Mouse (Mus musculus) embryonic facial prominence, embryonic 14.5 days (tissue): Measurements from ENCODE around the gene 1700102P08Rik. TPM values are rescaled to one million over a fixed set of nuclear protein-coding genes. Genes with fewer than 3 reads are reported as not detected.

Source experiments
- ATAC-seq: fragments of 200-750 bp; cut with Nextera tagmentation; 2 replicates; pipeline ENCODE4 v1.8.0; 2017; ENCODE audit warnings: low read depth, moderate number of reproducible peaks, moderate TSS enrichment
- DNase-seq: peaks from one replicate; pipeline ENCODE4 v3.0.0-alpha.2; 2015; ENCODE audit warnings: low spot score
- H3K27ac ChIP-seq: fragments of 300-500 bp; sonication (generic); replicated peaks from 2 replicates; pipeline ENCODE4 v1.5.1; 2014; ENCODE audit warnings: low read depth, mild to moderate bottlenecking, low read length, moderate library complexity
- H3K27me3 ChIP-seq: fragments of 300-500 bp; sonication (generic); replicated peaks from 2 replicates; pipeline ENCODE4 v1.6.1; 2014; ENCODE audit warnings: low read length; ENCODE audit not compliant: control insufficient read depth, insufficient read depth
- H3K36me3 ChIP-seq: fragments of 300-500 bp; sonication (generic); 2 replicates; pipeline ENCODE4 v1.6.1; 2014; ENCODE audit warnings: low read length, mixed read lengths; ENCODE audit not compliant: control insufficient read depth, insufficient read depth
- H3K4me1 ChIP-seq: fragments of 300-500 bp; sonication (generic); 2 replicates; pipeline ENCODE4 v1.6.1; 2014; ENCODE audit warnings: antibody characterized with exemption, low read length; ENCODE audit not compliant: control insufficient read depth, insufficient read depth
- H3K4me2 ChIP-seq: fragments of 300-500 bp; sonication (generic); 2 replicates; pipeline ENCODE4 v1.6.1; 2014; ENCODE audit warnings: low read depth, mild to moderate bottlenecking, low read length, moderate library complexity, mixed read lengths
- H3K4me3 ChIP-seq: fragments of 300-500 bp; sonication (generic); 2 replicates; pipeline ENCODE4 v1.5.1; 2014; ENCODE audit warnings: low read depth, mild to moderate bottlenecking, low read length
- H3K9ac ChIP-seq: fragments of 300-500 bp; sonication (generic); 2 replicates; pipeline ENCODE4 v1.6.1; 2014; ENCODE audit warnings: low read depth, mild to moderate bottlenecking, low read length, moderate library complexity, mixed read lengths
- H3K9me3 ChIP-seq: fragments of 300-500 bp; sonication (generic); 2 replicates; pipeline ENCODE4 v1.6.1; 2016; ENCODE audit warnings: low read length; ENCODE audit not compliant: control insufficient read depth
- WGBS: fragments of 180-500 bp; shearing (Covaris S2); extraction: QIAGEN DNeasy Blood & Tissue Kit; methylation state at CpG from one replicate; pipeline ENCODE4 v1.1.7; 2014; 5-methylcytosine and 5-hydroxymethylcytosine counted together
- polyA plus RNA-seq: library from polyadenylated mRNA; unstranded; fragments of >200 nt; fragmentation: Nextera tagmentation; extraction: Ambion mirVana; gene quantifications from 2 replicates; pipeline ENCODE4 v1.2.1, GENCODE M21; 2014

1700102P08Rik gene
- polyA plus RNA-seq, 1 experiment from 2014 or later: 0.58 TPM

DNA sequence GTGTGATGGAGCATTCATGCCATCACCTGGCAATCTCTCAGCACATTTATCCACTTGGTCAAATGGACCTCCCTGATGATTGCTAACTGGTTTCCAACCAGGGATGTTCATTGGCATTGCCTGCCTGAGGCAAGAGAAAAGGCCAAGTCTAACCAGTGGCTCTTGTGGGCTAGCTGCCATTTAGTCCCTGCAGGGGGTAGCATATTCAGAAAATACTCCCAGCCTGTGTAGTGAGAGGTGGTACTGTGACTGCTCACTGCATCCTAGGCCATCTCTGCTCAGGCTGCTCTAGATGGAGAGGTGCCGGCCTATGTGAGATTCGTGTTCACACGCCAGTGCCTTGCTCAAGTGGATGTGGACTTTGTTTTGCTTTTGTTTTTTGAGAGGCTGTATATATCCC is 5.7 kb downstream of the 1700102P08Rik start:
- H3K36me3 ChIP-seq: peaks cover 9% of the 10 kb centered on the region
- no peaks in the 10 kb centered on the region for H3K27me3 ChIP-seq
- no peaks in the 10 kb centered on the region for H3K9me3 ChIP-seq
- 0 out of 2 replicates have a peak, but pooled peaks cover 4% of the 10 kb centered on the region for H3K4me1 ChIP-seq
- ATAC-seq: no peak
- H3K4me3 ChIP-seq: no peak overlapping the region
- H3K27ac ChIP-seq: no peak overlapping the region
- no peak overlapping the region for H3K9ac ChIP-seq
- no peak for DNase-seq
- no peak overlapping the region for H3K4me2 ChIP-seq
- WGBS: 92% methylated on average over 3 of the region's 3 CpGs

DNA sequence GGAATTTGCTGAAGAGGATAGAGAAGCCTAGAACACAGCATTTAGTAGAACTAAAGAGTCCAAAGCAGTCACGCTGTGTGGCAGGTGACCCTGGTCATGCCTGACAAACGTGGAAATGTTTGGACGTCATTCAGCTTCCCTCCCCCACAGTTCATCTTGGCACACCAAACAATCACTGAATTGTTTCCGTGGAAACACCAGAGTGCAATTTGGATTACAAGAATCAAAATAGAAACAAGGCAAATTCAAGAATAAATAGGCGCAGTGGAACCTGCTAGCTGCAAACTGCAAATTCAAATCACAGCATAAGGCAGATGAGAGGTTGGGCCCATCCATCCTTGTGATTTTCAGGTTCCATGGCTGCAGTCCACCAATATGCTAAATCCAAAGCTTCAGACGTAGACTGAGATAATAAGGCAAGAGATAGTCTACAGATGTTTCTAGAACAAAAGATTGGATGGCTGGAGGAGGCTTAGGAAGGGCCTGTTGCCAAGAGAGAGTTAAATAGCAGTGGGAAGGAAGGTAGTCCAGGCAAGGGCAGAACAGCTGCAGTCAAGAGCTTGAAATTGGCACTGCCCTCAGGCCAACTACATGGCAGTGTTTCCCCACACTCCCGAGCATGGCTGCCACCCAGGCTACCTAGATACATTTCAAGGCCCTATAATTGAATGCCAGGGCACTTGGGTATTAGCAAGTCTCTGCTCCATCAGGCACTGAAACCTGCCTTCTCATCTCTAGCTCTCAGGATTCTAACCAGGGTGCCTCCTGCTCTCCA is 8.8 kb downstream of the 1700102P08Rik start:
- Histone ChIP-seq H3K36me3 (no peaks in the 10 kb centered on the region), H3K4me3 (no peak overlapping the region), H3K9me3 (no peaks in the 10 kb centered on the region), H3K27me3 (no peaks in the 10 kb centered on the region), H3K4me1 (0 out of 2 replicates have a peak, but pooled peaks cover 4% of the 10 kb centered on the region), H3K9ac (no peak overlapping the region), H3K4me2 (no peak overlapping the region), H3K27ac (no peak overlapping the region)
- ATAC-seq (no peak), DNase-seq (no peak)
- WGBS: 55% methylated on average over 7 of the region's 7 CpGs

DNA sequence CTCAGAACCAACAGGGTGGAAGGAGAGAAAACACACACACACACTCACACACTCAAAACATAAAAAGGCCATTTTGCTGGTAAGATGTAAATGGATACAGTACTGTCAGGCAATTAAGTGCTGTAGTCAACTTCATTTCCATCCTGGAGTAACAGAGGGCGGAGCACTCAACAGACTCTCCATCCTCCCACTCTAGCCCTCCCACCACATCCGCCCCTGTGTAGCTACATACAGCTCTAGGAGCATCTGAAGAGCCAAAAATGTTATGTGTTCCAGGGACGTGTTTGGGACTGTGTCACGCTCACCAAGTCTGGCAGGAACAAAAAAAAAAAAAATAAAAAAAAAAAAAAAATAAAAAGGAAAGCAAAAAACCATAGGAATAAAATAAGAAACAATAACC is 10.5 kb downstream of the 1700102P08Rik start:
- Histone ChIP-seq H3K9me3 (no peaks in the 10 kb centered on the region), H3K4me3 (no peak overlapping the region), H3K4me1 (0 out of 2 replicates have a peak, but pooled peaks cover 4% of the 10 kb centered on the region), H3K36me3 (no peaks in the 10 kb centered on the region), H3K4me2 (no peak overlapping the region), H3K27me3 (no peaks in the 10 kb centered on the region), H3K9ac (no peak overlapping the region), H3K27ac (no peak overlapping the region)
- ATAC-seq: no peak
- DNase-seq: no peak
- WGBS: 81% methylated on average over 4 of the region's 4 CpGs

DNA sequence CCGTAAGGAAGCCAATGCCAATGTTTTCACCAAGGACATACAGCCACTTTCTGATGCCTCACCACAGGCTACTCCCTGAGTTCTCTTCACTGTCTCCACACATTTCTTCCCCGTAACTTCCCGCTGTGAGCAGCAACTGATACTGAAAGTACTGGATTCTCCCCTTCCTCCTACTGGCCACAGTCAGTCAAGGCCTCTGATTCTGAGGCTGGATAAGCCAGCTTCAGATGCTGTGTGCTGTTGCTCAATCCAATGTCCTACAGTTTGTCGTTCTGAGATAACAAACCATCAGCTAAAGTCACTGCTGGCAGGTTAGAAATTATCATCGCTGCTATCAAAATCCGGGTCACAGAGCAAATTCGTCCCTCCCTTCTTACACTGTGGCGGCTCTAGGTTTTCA is 11.8 kb downstream of the 1700102P08Rik start:
- Histone ChIP-seq H3K27ac (no peak overlapping the region), H3K9me3 (no peaks in the 10 kb centered on the region), H3K4me3 (no peak overlapping the region), H3K4me2 (no peak overlapping the region), H3K27me3 (no peaks in the 10 kb centered on the region), H3K36me3 (no peaks in the 10 kb centered on the region), H3K9ac (no peak overlapping the region), H3K4me1 (0 out of 2 replicates have a peak, but pooled peaks cover 4% of the 10 kb centered on the region)
- ATAC-seq (no peak), DNase-seq (no peak)
- WGBS: 73% methylated on average over 8 of the region's 8 CpGs

DNA sequence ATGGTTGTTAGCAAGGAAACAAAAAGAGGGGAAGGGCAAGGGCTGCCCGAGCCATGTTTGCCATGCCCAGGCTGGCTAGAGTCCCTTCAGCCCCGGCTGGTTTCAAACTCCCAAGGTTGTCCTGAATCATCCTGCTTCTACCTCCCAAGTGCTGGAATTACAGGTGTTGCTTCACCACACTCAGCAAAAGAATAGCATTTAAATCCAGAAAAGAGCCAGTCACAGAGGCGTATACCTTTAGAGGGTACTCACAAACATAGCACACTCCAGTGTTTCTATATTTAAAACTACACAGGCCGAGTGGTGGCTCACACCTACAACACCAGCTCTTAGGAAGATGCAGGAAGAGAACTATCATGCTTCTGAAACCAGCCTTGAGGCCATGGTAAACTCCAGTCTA is 16.9 kb downstream of the 1700102P08Rik start:
- no peaks in the 10 kb centered on the region for H3K36me3 ChIP-seq
- no peak overlapping the region for H3K4me3 ChIP-seq
- no peaks in the 10 kb centered on the region for H3K4me1 ChIP-seq
- no peaks in the 10 kb centered on the region for H3K9me3 ChIP-seq
- no peak overlapping the region for H3K9ac ChIP-seq
- DNase-seq (no peak), ATAC-seq (no peak)
- no peaks in the 10 kb centered on the region for H3K27me3 ChIP-seq
- H3K4me2 ChIP-seq: no peak overlapping the region
- H3K27ac ChIP-seq: no peak overlapping the region
- 87% methylated on average over 4 of the region's 4 CpGs for WGBS

DNA sequence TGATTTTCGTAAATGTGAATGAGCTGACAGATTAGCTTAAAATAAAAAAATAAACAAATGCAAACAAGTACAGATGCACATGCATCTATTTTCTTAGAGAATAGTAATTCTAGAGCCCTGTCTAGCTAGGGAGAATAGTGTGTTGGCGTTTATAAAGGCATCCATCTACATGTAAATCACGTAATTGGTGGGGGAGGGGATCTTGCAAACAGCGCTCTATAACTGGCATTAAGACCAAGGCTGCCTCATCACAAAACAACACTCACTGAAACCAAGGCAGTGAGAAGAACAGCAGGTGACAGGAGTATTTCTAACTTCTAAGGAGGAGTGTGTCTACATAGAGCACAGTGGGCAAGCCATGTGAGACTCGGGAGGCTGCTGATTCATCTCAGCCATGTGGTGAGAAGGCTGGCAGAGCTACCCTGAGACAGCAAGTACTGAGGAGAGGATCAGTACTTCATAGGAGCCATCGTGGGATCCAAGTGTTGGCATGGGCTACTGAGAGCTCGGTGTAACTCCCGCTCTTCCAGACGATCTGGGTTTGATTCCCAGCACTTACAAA is 18.9 kb downstream of the 1700102P08Rik start:
- Histone ChIP-seq H3K4me2 (no peak overlapping the region), H3K4me3 (no peak overlapping the region), H3K4me1 (no peaks in the 10 kb centered on the region), H3K27ac (no peak overlapping the region), H3K36me3 (no peaks in the 10 kb centered on the region), H3K9ac (no peak overlapping the region), H3K27me3 (no peaks in the 10 kb centered on the region), H3K9me3 (no peaks in the 10 kb centered on the region)
- WGBS: 72% methylated on average over 9 of the region's 9 CpGs
- ATAC-seq (no peak), DNase-seq (no peak)

DNA sequence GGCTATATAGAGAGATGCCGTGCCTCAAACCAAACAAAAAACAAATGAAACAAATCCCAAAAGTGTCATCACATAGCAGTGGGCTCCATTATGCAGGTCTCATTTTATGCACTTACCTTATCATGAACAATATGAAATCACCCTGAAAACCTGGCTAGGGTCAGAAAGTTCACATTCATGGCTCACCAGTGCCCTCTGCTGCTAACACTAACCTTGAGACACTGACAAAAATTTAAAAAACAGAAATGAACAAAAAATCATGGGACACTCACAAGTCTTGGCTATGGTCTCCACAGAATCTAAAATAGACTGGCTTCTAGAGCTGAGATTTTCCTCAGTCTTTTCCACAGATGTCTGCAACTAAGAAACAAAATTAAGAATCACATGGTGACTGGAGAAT is 19.6 kb downstream of the 1700102P08Rik start:
- 82% methylated on average over 1 of the region's 1 CpGs for WGBS
- Histone ChIP-seq H3K4me3 (no peak overlapping the region), H3K9me3 (no peaks in the 10 kb centered on the region)

DNA sequence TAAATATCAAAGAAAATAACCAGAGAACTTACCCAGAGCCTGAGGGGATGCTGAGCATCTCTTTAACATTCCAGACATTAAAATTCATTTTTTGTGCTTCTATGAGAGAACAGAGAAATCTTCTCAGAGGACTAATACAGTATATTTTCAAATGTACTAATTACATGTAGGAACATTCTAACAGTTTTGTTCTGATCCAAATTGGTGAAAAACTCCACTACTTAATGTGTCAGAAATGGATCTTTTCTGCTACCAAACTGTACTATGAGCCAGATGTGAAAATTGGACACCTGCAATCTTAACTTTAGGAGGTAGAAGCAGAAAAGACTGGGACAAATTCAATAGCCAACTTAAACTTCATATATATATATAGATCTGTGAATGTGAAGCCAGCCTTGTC is 35.8 kb downstream of the 1700102P08Rik start, which contains the start of gene Ccdc36:
TSS of gene Ccdc36 (minus strand) at position 101 of the 400 bp plus-strand sequence.
- Histone ChIP-seq H3K27me3 (no peaks in the 10 kb centered on the region), H3K9me3 (no peaks in the 10 kb centered on the region), H3K4me1 (no peaks in the 10 kb centered on the region), H3K4me2 (no peak within 1 kb of the TSS), H3K9ac (no peak within 1 kb of the TSS), H3K27ac (no peak within 1 kb of the TSS), H3K36me3 (no peaks in the 10 kb centered on the region), H3K4me3 (no peak within 1 kb of the TSS)
- ATAC-seq: no peak
- no peak for DNase-seq

More for the DNA sequence above, 19.6 kb downstream of the 1700102P08Rik start:
- H3K36me3 ChIP-seq: no peaks in the 10 kb centered on the region
- H3K9ac ChIP-seq: no peak overlapping the region
- H3K27ac ChIP-seq: no peak overlapping the region
- no peaks in the 10 kb centered on the region for H3K27me3 ChIP-seq
- no peak overlapping the region for H3K4me2 ChIP-seq
- H3K4me1 ChIP-seq: no peaks in the 10 kb centered on the region
- DNase-seq (no peak), ATAC-seq (no peak)
